Mouse (Mus musculus) liver, adult 2 months (tissue): Measurements from ENCODE around the gene Artn.

Experiments used
- CTCF ChIP-seq: fragments of 200-500 bp; IDR thresholded peaks from 2 replicates; pipeline ENCODE4 v1.5.1; 2011; ENCODE audit warnings: low read depth, low read length, control low read depth
- POLR2A ChIP-seq: fragments of 200-500 bp; IDR thresholded peaks from 2 replicates; pipeline ENCODE4 v1.6.1; 2011; ENCODE audit warnings: low read length, control low read depth; ENCODE audit not compliant: insufficient read depth; ENCODE audit errors: extremely low read depth

- TF ChIP-seq CTCF (no peak), POLR2A (no peak)
These were observed 42.9 kb downstream of the Artn start for GRCm38 (mm10) chr4:117886644-117887043.
